Mouse (Mus musculus): Measurements from ENCODE around the gene Tgfb3. TPM values are rescaled to one million over a fixed set of nuclear protein-coding genes. Genes with fewer than 3 reads are reported as not detected.

Gene Tgfb3
- polyA plus RNA-seq, 1 experiment from 2014 or later, result 2.4 TPM

- H3K9ac ChIP-seq (ENCODE audit: low read depth, low read length), result no peak overlapping the region
- H3K4me1 ChIP-seq (ENCODE audit: control insufficient read depth, low read depth, low read length), result 0 out of 2 replicates have a peak, but pooled peaks cover 2% of the 10 kb centered on the region
- no peak overlapping the region for H3K4me2 ChIP-seq (ENCODE audit: low read depth, low read length)
- no peak for ATAC-seq (ENCODE audit: low read depth)
- no peak overlapping the region for H3K27ac ChIP-seq (ENCODE audit: low read length)
- H3K9me3 ChIP-seq (replicated peaks; ENCODE audit: control insufficient read depth, low read length), result no peaks in the 10 kb centered on the region
- WGBS (ENCODE audit: insufficient replicate concordance), result 41% methylated on average over 5 of the region's 5 CpGs
- H3K4me3 ChIP-seq (ENCODE audit: low read depth, low read length), result no peak overlapping the region
- no peaks in the 10 kb centered on the region for H3K36me3 ChIP-seq (ENCODE audit: control insufficient read depth, insufficient read depth)
- H3K27me3 ChIP-seq (ENCODE audit: control insufficient read depth, insufficient read depth, low read depth, low read length), result no peaks in the 10 kb centered on the region
These were observed 27.4 kb downstream of the Tgfb3 start for GRCm38 (mm10) chr12:86051477-86051876.

- 0 out of 2 replicates have a peak, but pooled peaks cover 2% of the 10 kb centered on the region for H3K4me1 ChIP-seq (ENCODE audit: control insufficient read depth, low read depth, low read length)
- H3K9ac ChIP-seq (ENCODE audit: low read depth, low read length), result no peak overlapping the region
- no peaks in the 10 kb centered on the region for H3K36me3 ChIP-seq (ENCODE audit: control insufficient read depth, insufficient read depth)
- no peak overlapping the region for H3K4me3 ChIP-seq (ENCODE audit: low read depth, low read length)
- no peak for ATAC-seq (ENCODE audit: low read depth)
- H3K27ac ChIP-seq (ENCODE audit: low read length), result no peak overlapping the region
- H3K4me2 ChIP-seq (ENCODE audit: low read depth, low read length), result no peak overlapping the region
- H3K9me3 ChIP-seq (replicated peaks; ENCODE audit: control insufficient read depth, low read length), result no peaks in the 10 kb centered on the region
- H3K27me3 ChIP-seq (ENCODE audit: control insufficient read depth, insufficient read depth, low read depth, low read length), result no peaks in the 10 kb centered on the region
- 73% methylated on average over 6 of the region's 6 CpGs for WGBS (ENCODE audit: insufficient replicate concordance)
These were observed 29.0 kb downstream of the Tgfb3 start for GRCm38 (mm10) chr12:86049813-86050212.

GRCm38 (mm10) chr12:86047376-86047775, 31.5 kb downstream of the Tgfb3 start:
- 0 out of 2 replicates have a peak, but pooled peaks cover 2% of the 10 kb centered on the region for H3K9me3 ChIP-seq (replicated peaks; ENCODE audit: control insufficient read depth, low read length)
- H3K4me2 ChIP-seq (ENCODE audit: low read depth, low read length), result no peak overlapping the region
- H3K27me3 ChIP-seq (ENCODE audit: control insufficient read depth, insufficient read depth, low read depth, low read length), result no peaks in the 10 kb centered on the region
- no peak overlapping the region for H3K27ac ChIP-seq (ENCODE audit: low read length)
- H3K4me1 ChIP-seq (ENCODE audit: control insufficient read depth, low read depth, low read length), result 0 out of 2 replicates have a peak, but pooled peaks cover 2% of the 10 kb centered on the region
- 32% methylated on average over 8 of the region's 8 CpGs for WGBS (ENCODE audit: insufficient replicate concordance)
- H3K4me3 ChIP-seq (ENCODE audit: low read depth, low read length), result no peak overlapping the region
- no peaks in the 10 kb centered on the region for H3K36me3 ChIP-seq (ENCODE audit: control insufficient read depth, insufficient read depth)
- ATAC-seq (ENCODE audit: low read depth), result no peak
- no peak overlapping the region for H3K9ac ChIP-seq (ENCODE audit: low read depth, low read length)

GRCm38 (mm10) chr12:86046776-86047175, 32.1 kb downstream of the Tgfb3 start:
- Histone ChIP-seq H3K9me3 (replicated peaks; ENCODE audit: control insufficient read depth, low read length) (0 out of 2 replicates have a peak, but pooled peaks cover 2% of the 10 kb centered on the region), H3K36me3 (ENCODE audit: control insufficient read depth, insufficient read depth) (no peaks in the 10 kb centered on the region), H3K27me3 (ENCODE audit: control insufficient read depth, insufficient read depth, low read depth, low read length) (no peaks in the 10 kb centered on the region), H3K9ac (ENCODE audit: low read depth, low read length) (no peak overlapping the region), H3K4me3 (ENCODE audit: low read depth, low read length) (no peak overlapping the region), H3K4me1 (ENCODE audit: control insufficient read depth, low read depth, low read length) (0 out of 2 replicates have a peak, but pooled peaks cover 2% of the 10 kb centered on the region), H3K4me2 (ENCODE audit: low read depth, low read length) (no peak overlapping the region), H3K27ac (ENCODE audit: low read length) (no peak overlapping the region)
- ATAC-seq (ENCODE audit: low read depth), result no peak
- WGBS (ENCODE audit: insufficient replicate concordance), result 73% methylated on average over 2 of the region's 2 CpGs

GRCm38 (mm10) chr12:86046141-86046540, 32.7 kb downstream of the Tgfb3 start:
- Histone ChIP-seq H3K4me1 (ENCODE audit: control insufficient read depth, low read depth, low read length) (no peaks in the 10 kb centered on the region), H3K9me3 (replicated peaks; ENCODE audit: control insufficient read depth, low read length) (0 out of 2 replicates have a peak, but pooled peaks cover 2% of the 10 kb centered on the region), H3K27ac (ENCODE audit: low read length) (no peak overlapping the region), H3K36me3 (ENCODE audit: control insufficient read depth, insufficient read depth) (no peaks in the 10 kb centered on the region), H3K4me3 (ENCODE audit: low read depth, low read length) (no peak overlapping the region), H3K27me3 (ENCODE audit: control insufficient read depth, insufficient read depth, low read depth, low read length) (no peaks in the 10 kb centered on the region), H3K4me2 (ENCODE audit: low read depth, low read length) (no peak overlapping the region), H3K9ac (ENCODE audit: low read depth, low read length) (no peak overlapping the region)
- 56% methylated on average over 5 of the region's 5 CpGs for WGBS (ENCODE audit: insufficient replicate concordance)
- no peak; the same call in 1 of the 2 replicates for ATAC-seq (ENCODE audit: low read depth)

- whole genome bisulfite sequencing (ENCODE audit: insufficient replicate concordance), result 77% methylated on average over 6 of the region's 6 CpGs
- H3K4me2 ChIP-seq (ENCODE audit: low read depth, low read length), result no peak overlapping the region
- ATAC-seq (ENCODE audit: low read depth), result no peak
- no peaks in the 10 kb centered on the region for H3K36me3 ChIP-seq (ENCODE audit: control insufficient read depth, insufficient read depth)
- no peak overlapping the region for H3K4me3 ChIP-seq (ENCODE audit: low read depth, low read length)
- no peak overlapping the region for H3K27ac ChIP-seq (ENCODE audit: low read length)
- no peaks in the 10 kb centered on the region for H3K4me1 ChIP-seq (ENCODE audit: control insufficient read depth, low read depth, low read length)
- no peak overlapping the region for H3K9ac ChIP-seq (ENCODE audit: low read depth, low read length)
- 0 out of 2 replicates have a peak, but pooled peaks cover 2% of the 10 kb centered on the region for H3K9me3 ChIP-seq (replicated peaks; ENCODE audit: control insufficient read depth, low read length)
- H3K27me3 ChIP-seq (ENCODE audit: control insufficient read depth, insufficient read depth, low read depth, low read length), result no peaks in the 10 kb centered on the region
These were observed 39.1 kb downstream of the Tgfb3 start for GRCm38 (mm10) chr12:86039751-86040150.

- ATAC-seq (ENCODE audit: low read depth), result no peak
- Histone ChIP-seq H3K4me1 (ENCODE audit: control insufficient read depth, low read depth, low read length) (no peaks in the 10 kb centered on the region), H3K27ac (ENCODE audit: low read length) (no peak overlapping the region), H3K4me3 (ENCODE audit: low read depth, low read length) (no peak overlapping the region), H3K27me3 (ENCODE audit: control insufficient read depth, insufficient read depth, low read depth, low read length) (no peaks in the 10 kb centered on the region), H3K9ac (ENCODE audit: low read depth, low read length) (no peak overlapping the region), H3K36me3 (ENCODE audit: control insufficient read depth, insufficient read depth) (no peaks in the 10 kb centered on the region), H3K9me3 (replicated peaks; ENCODE audit: control insufficient read depth, low read length) (0 out of 2 replicates have a peak, but pooled peaks cover 2% of the 10 kb centered on the region), H3K4me2 (ENCODE audit: low read depth, low read length) (no peak overlapping the region)
- WGBS (ENCODE audit: insufficient replicate concordance), result 73% methylated on average over 5 of the region's 5 CpGs
These were observed 39.8 kb downstream of the Tgfb3 start for GRCm38 (mm10) chr12:86039078-86039477.

GRCm38 (mm10) chr12:86037235-86037921, 41.5 kb downstream of the Tgfb3 start:
- Histone ChIP-seq H3K27me3 (ENCODE audit: control insufficient read depth, insufficient read depth, low read depth, low read length) (no peaks in the 10 kb centered on the region), H3K36me3 (ENCODE audit: control insufficient read depth, insufficient read depth) (no peaks in the 10 kb centered on the region), H3K4me3 (ENCODE audit: low read depth, low read length) (no peak overlapping the region), H3K4me1 (ENCODE audit: control insufficient read depth, low read depth, low read length) (no peaks in the 10 kb centered on the region), H3K9ac (ENCODE audit: low read depth, low read length) (no peak overlapping the region), H3K9me3 (replicated peaks; ENCODE audit: control insufficient read depth, low read length) (no peaks in the 10 kb centered on the region), H3K4me2 (ENCODE audit: low read depth, low read length) (no peak overlapping the region), H3K27ac (ENCODE audit: low read length) (no peak overlapping the region)
- ATAC-seq (ENCODE audit: low read depth), result no peak
- WGBS (ENCODE audit: insufficient replicate concordance), result 60% methylated on average over 12 of the region's 12 CpGs

- no peak overlapping the region for H3K4me2 ChIP-seq (ENCODE audit: low read depth, low read length)
- no peaks in the 10 kb centered on the region for H3K27me3 ChIP-seq (ENCODE audit: control insufficient read depth, insufficient read depth, low read depth, low read length)
- H3K36me3 ChIP-seq (ENCODE audit: control insufficient read depth, insufficient read depth), result no peaks in the 10 kb centered on the region
- WGBS (ENCODE audit: insufficient replicate concordance), result 62% methylated on average over 9 of the region's 9 CpGs
- no peaks in the 10 kb centered on the region for H3K9me3 ChIP-seq (replicated peaks; ENCODE audit: control insufficient read depth, low read length)
- no peak for ATAC-seq (ENCODE audit: low read depth)
- H3K4me1 ChIP-seq (ENCODE audit: control insufficient read depth, low read depth, low read length), result no peaks in the 10 kb centered on the region
- H3K27ac ChIP-seq (ENCODE audit: low read length), result no peak overlapping the region
- H3K4me3 ChIP-seq (ENCODE audit: low read depth, low read length), result no peak overlapping the region
- H3K9ac ChIP-seq (ENCODE audit: low read depth, low read length), result no peak overlapping the region
These were observed 42.3 kb downstream of the Tgfb3 start for GRCm38 (mm10) chr12:86036368-86037166.
